Mouse (Mus musculus) megakaryocyte-erythroid progenitor cell, adult 5-6 weeks (primary cell): ENCODE data around the gene Trabd2b. TPM values are rescaled to one million over a fixed set of nuclear protein-coding genes. Genes with fewer than 3 reads are reported as not detected.
A peak's percentile ranks its signal among the peaks of the same experiment; 100 is the strongest.

Experiments used
- ATAC-seq: replicated peaks from 2 replicates; pipeline ENCODE4 v1.8.0; 2016; ENCODE audit warnings: mild to moderate bottlenecking, inconsistent platforms; ENCODE audit not compliant: severe bottlenecking, poor library complexity, low FRiP score, low TSS enrichment
- total RNA-seq, 2 experiments: library from RNA; stranded (forward) in 1 of 2; stranded (reverse) in 1 of 2; fragments of 200-1000, 215-1000 nt in 1 of 2; fragments of >200 nt in 1 of 2; fragmentation: Nextera tagmentation in 1 of 2; gene quantifications; 2 replicates each; pipeline ENCODE4 v1.2.3; 2014 to 2017

Gene Trabd2b
- total RNA-seq, 2 experiments from 2014 or later: not detected

- ATAC-seq: no peak
Observed at GRCm38 (mm10) chr4:114564131-114564695, 157.7 kb downstream of the Trabd2b start.

DNA sequence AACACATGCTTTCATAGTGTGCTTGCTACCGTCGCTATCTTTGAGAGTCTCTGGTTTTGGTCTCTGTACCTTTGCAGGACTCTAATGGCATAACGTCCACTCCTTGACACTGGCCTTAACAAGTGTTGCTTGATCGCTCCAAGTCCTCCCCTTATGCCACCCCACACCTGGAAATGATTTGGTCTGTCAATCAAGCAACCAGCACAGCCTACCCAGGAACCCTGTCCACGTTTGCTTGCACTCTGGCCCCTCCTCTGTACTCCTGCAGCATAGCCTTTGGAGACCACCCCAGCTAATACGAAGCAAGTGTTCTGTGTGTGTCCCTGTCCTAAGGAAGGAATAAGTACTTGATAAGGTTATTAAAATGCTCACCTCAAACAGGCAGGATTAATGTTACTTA is 161.1 kb downstream of the Trabd2b start:
- no peak for ATAC-seq

GRCm38 (mm10) chr4:114568081-114568605 is 161.6 kb downstream of the Trabd2b start:
- ATAC-seq: no peak

- no peak for ATAC-seq
Observed at GRCm38 (mm10) chr4:114578153-114578950, 171.8 kb downstream of the Trabd2b start.

- ATAC-seq: no peak
Observed at GRCm38 (mm10) chr4:114583546-114584144, 177.1 kb downstream of the Trabd2b start.

GRCm38 (mm10) chr4:114584686-114585085 is 178.2 kb downstream of the Trabd2b start:
- ATAC-seq: no peak

- ATAC-seq: no peak
Observed at GRCm38 (mm10) chr4:114593554-114594215, 187.2 kb downstream of the Trabd2b start.

DNA sequence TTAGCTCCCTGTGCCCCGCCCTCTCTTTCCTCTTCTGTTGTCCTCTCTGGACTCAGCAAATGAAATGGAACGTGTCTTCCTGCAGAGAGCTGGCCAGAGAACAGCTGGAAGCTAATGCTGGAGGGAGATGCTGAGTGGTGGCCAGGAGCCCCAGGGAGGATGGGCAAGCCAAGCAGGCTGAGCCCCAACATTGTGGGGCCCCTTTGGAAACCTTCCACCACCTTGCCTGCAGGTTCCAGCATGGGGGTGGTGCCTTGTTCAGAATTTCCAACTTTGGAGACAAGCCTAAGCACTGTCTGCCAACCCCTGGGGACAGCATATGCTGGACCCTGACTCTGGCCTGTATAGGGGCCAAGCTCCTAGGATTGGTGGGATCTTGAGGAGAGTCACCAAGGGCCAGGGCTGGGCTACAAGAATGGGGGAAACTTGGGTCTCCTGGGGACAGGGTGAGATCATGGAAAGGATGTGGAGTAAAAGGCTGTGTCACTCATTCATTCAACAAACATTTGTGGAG is 188.7 kb downstream of the Trabd2b start:
- no peak for ATAC-seq

DNA sequence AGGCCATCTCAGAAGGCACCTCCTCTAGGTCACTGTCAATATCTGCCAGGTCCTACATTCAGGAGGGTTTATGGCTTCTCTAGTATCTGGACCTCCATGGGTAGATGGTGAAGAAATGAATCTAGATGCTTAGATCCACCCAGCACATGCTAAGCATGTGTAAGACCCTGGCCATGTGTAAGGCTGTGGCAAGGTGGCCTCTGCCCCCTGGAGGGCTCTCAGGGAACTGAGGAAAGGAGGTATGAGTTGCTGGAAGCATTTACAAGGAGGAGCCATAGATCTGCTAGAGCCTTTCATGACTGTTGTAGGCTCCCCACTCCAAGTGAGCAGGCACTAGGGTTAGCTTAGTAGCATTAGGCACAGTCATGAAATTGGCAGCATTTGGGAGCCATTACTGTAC is 192.6 kb downstream of the Trabd2b start:
- peak; percentile 43; the same call in 1 of the 2 replicates for ATAC-seq

- ATAC-seq: no peak
Observed at GRCm38 (mm10) chr4:114601201-114602009, 194.9 kb downstream of the Trabd2b start.

DNA sequence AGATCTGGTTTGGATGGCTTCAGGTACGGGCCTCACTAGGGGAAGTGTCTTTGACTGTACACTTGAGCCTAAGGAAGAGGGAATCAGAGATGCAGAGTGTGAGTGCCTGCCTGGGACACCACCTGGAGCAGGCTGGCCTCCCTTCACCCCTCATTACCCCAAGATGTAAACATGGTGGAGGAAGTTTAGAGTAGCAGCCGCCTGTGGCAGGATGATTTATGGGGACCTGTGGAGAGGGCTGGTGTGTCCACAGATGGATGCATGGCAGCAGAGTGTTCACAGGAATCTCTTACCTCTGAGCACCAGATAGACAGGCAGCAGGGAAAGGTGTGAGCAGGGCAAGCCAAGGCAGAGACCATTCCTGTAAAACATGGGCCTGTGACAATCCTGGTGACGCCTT is 199.1 kb downstream of the Trabd2b start:
- ATAC-seq: no peak

GRCm38 (mm10) chr4:114607873-114608272 is 201.3 kb downstream of the Trabd2b start:
- no peak for ATAC-seq

GRCm38 (mm10) chr4:114609297-114609696 is 202.8 kb downstream of the Trabd2b start:
- ATAC-seq: no peak

GRCm38 (mm10) chr4:114611166-114611929 is 204.8 kb downstream of the Trabd2b start:
- ATAC-seq: no peak

- ATAC-seq: no peak
Observed at GRCm38 (mm10) chr4:114612032-114612431, 205.5 kb downstream of the Trabd2b start.

GRCm38 (mm10) chr4:114612827-114613226 is 206.3 kb downstream of the Trabd2b start:
- ATAC-seq: no peak

DNA sequence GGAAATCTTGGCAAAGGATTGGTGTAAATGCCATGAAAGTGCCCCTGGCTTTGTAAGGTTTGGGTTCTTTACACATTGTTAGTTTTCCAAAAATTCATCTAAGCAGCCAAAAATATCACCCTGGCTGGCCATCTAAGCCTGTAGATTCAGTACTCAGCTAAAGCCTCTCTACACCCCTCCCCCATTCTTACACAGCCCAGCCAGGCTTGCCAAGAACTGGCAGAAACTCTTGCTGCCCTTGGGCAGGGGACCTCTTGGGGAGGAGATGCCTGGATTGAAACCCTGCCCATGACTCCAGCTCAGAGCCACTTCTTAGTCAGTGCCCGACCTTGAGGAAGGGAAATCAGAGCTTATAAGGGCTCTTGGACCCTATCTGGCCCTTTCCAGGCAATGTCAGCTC is 207.6 kb downstream of the Trabd2b start:
- ATAC-seq: no peak

DNA sequence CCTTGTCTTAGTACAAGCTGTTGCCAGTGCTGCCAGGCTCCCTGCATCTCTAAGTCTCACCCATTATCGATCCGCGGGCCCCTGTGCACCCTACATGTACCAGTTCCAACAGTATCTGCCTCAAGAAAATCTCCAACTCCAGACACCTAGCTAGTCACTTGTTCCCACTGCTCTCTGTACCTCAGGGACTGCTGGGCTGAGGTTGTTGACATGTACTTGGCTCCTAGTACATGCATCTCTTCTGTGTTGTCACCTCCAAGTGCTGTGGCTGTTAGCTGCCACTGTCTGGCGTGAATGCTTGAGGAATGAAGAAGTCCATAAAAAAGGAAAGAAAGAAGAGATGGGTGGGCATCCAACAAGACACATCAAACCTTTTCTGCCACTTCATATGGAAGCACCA is 209.2 kb downstream of the Trabd2b start:
- ATAC-seq: no peak
